Mouse (Mus musculus) cerebellum, postnatal 10 days (tissue): Measurements from ENCODE around the gene Ppp1r15b.
A peak's percentile ranks its signal among the peaks of the same experiment; 100 is the strongest.

ENCODE experiments used
- DNase-seq, 2 experiments: peaks; one replicate each; pipeline ENCODE4 v3.0.0; 2021; ENCODE audit warnings: mixed read lengths in 2 of 2

The Ppp1r15b gene

GRCm38 (mm10) chr1:133162981-133163380 is 32.0 kb downstream of the Ppp1r15b start:
- DNase-seq, result no peak

GRCm38 (mm10) chr1:133163820-133164431 is 33.0 kb downstream of the Ppp1r15b start, which contains the start of gene Plekha6:
TSS of gene Plekha6 (plus strand) at chr1:133164210.
- DNase-seq, result peak; percentile 63 to 68

GRCm38 (mm10) chr1:133164591-133165011 is 33.7 kb downstream of the Ppp1r15b start:
- peak; percentile 41 to 61 for DNase-seq

- DNase-seq, result no peak
Measured at GRCm38 (mm10) chr1:133165111-133165510, 34.2 kb downstream of the Ppp1r15b start.

GRCm38 (mm10) chr1:133168318-133169060 is 37.5 kb downstream of the Ppp1r15b start:
- DNase-seq, result no peak

- DNase-seq, result no peak
Measured at GRCm38 (mm10) chr1:133170196-133170595, 39.3 kb downstream of the Ppp1r15b start.

- peak; percentile 64 to 72 for DNase-seq
Measured at GRCm38 (mm10) chr1:133171357-133171756, 40.4 kb downstream of the Ppp1r15b start.

- no peak for DNase-seq
Measured at GRCm38 (mm10) chr1:133175150-133175549, 44.2 kb downstream of the Ppp1r15b start.

GRCm38 (mm10) chr1:133177480-133178172 is 46.7 kb downstream of the Ppp1r15b start:
- DNase-seq, result peak; percentile 86 to 88

GRCm38 (mm10) chr1:133178732-133179440 is 47.9 kb downstream of the Ppp1r15b start:
- DNase-seq, result peak; percentile 89 to 94

GRCm38 (mm10) chr1:133181072-133182015 is 50.4 kb downstream of the Ppp1r15b start:
- DNase-seq, result peak; percentile 91 to 95

GRCm38 (mm10) chr1:133182016-133182705 is 51.2 kb downstream of the Ppp1r15b start:
- peak; percentile 84 to 91 for DNase-seq

GRCm38 (mm10) chr1:133182706-133183095 is 51.8 kb downstream of the Ppp1r15b start:
- DNase-seq, result peak in 1 of 2 experiments; percentile 82

- DNase-seq, result peak; percentile 61 to 66
Measured at GRCm38 (mm10) chr1:133183141-133183925, 52.4 kb downstream of the Ppp1r15b start.

GRCm38 (mm10) chr1:133187948-133188680 is 57.2 kb downstream of the Ppp1r15b start:
- peak; percentile 96 to 97 for DNase-seq

- DNase-seq, result no peak
Measured at GRCm38 (mm10) chr1:133188719-133189118, 57.8 kb downstream of the Ppp1r15b start.
